Mouse (Mus musculus) lung, embryonic 15.5 days (tissue): ENCODE measurements around the gene Sms. TPM values are rescaled to one million over a fixed set of nuclear protein-coding genes. Genes with fewer than 3 reads are reported as not detected.

ENCODE experiments used
- ATAC-seq: fragments of 200-750 bp; cut with Nextera tagmentation; 2 replicates; pipeline ENCODE4 v1.8.0; 2017; ENCODE audit warnings: moderate number of reproducible peaks, borderline replicate concordance; ENCODE audit not compliant: low FRiP score, low TSS enrichment; ENCODE audit errors: extremely low read depth
- H3K27ac ChIP-seq: fragments of 300-500 bp; sonication (generic); 2 replicates; pipeline ENCODE4 v1.5.1; 2015; ENCODE audit warnings: moderate library complexity, mild to moderate bottlenecking, inconsistent platforms
- H3K27me3 ChIP-seq: fragments of 300-500 bp; sonication (generic); 2 replicates; pipeline ENCODE4 v1.6.1; 2015; ENCODE audit warnings: inconsistent platforms
- H3K36me3 ChIP-seq: fragments of 300-500 bp; sonication (generic); 2 replicates; pipeline ENCODE4 v1.6.1; 2015; ENCODE audit warnings: inconsistent platforms
- H3K4me1 ChIP-seq: fragments of 300-500 bp; sonication (generic); 2 replicates; pipeline ENCODE4 v1.6.1; 2015; ENCODE audit warnings: inconsistent platforms
- H3K4me2 ChIP-seq: fragments of 300-500 bp; sonication (generic); 2 replicates; pipeline ENCODE4 v1.6.1; 2015; ENCODE audit warnings: inconsistent platforms, mild to moderate bottlenecking, moderate library complexity
- H3K4me3 ChIP-seq: fragments of 300-500 bp; sonication (generic); 2 replicates; pipeline ENCODE4 v1.5.1; 2015; ENCODE audit warnings: mild to moderate bottlenecking, inconsistent platforms
- H3K9ac ChIP-seq: fragments of 300-500 bp; sonication (generic); 2 replicates; pipeline ENCODE4 v1.6.1; 2015; ENCODE audit warnings: inconsistent platforms
- H3K9me3 ChIP-seq: fragments of 300-500 bp; sonication (generic); 2 replicates; pipeline ENCODE4 v1.6.1; 2016; ENCODE audit warnings: inconsistent platforms
- WGBS: fragments of 180-500 bp; shearing (Covaris S2); methylation state at CpG from one replicate; pipeline ENCODE4 v1.1.7; 2015; 5-methylcytosine and 5-hydroxymethylcytosine counted together
- polyA plus RNA-seq: library from polyadenylated mRNA; unstranded; fragments of >200 nt; fragmentation: Nextera tagmentation; extraction: Ambion mirVana; gene quantifications from 2 replicates; pipeline ENCODE4 v1.2.1, GENCODE M21; 2015

Gene Sms
- polyA plus RNA-seq, 1 experiment from 2014 or later = 64.4 TPM

DNA sequence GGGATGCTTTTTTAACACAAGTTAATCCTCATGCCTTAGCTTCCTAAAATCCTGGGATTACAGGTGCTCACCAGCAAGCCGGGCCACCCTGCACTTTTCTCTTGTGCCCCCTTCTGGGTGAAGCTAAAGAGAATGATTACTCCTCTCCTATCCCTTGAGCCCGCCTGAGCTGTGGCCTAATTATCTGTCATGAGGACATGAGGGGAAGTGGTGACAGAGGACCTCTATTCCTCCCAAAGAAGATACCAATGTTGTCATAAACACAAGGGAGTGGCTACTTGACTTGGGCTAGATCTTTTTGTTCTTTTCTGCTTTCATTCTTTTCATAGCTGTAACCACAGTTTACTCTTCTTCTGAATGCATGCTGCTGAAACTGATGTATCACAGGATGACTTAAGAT, 9.2 kb downstream of the Sms start:
- H3K27ac ChIP-seq = no peak overlapping the region
- H3K36me3 ChIP-seq = no peaks in the 10 kb centered on the region
- H3K27me3 ChIP-seq = no peaks in the 10 kb centered on the region
- no peaks in the 10 kb centered on the region for H3K4me1 ChIP-seq
- H3K9ac ChIP-seq = no peak overlapping the region
- WGBS = 76% methylated on average over 2 of the region's 2 CpGs
- no peak overlapping the region for H3K4me3 ChIP-seq
- no peaks in the 10 kb centered on the region for H3K9me3 ChIP-seq
- H3K4me2 ChIP-seq = no peak overlapping the region
- ATAC-seq = no peak

DNA sequence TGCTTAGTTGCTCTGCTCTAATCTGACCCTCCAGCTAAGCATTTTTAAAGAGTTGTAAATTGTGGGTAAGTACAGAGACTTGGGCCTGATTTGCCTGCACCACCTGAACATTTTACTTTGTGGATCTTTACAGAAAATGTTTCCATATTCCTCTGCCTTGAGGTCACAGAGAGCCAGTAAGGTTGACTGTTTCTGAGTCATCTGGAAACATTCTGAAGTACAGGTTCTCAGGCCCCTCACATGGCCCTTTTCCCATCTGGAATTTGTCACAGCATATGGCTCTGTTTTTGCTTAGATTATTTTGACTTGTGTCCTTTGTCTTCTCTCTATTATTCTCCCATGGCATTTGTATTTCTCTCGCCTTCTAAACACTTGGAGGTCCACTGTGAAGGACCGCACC, 10.2 kb downstream of the Sms start:
- no peaks in the 10 kb centered on the region for H3K9me3 ChIP-seq
- H3K4me3 ChIP-seq = no peak overlapping the region
- no peak overlapping the region for H3K27ac ChIP-seq
- H3K36me3 ChIP-seq = no peaks in the 10 kb centered on the region
- no peaks in the 10 kb centered on the region for H3K27me3 ChIP-seq
- no peak for ATAC-seq
- no peaks in the 10 kb centered on the region for H3K4me1 ChIP-seq
- WGBS = 70% methylated on average over 2 of the region's 2 CpGs
- H3K4me2 ChIP-seq = no peak overlapping the region
- H3K9ac ChIP-seq = no peak overlapping the region

DNA sequence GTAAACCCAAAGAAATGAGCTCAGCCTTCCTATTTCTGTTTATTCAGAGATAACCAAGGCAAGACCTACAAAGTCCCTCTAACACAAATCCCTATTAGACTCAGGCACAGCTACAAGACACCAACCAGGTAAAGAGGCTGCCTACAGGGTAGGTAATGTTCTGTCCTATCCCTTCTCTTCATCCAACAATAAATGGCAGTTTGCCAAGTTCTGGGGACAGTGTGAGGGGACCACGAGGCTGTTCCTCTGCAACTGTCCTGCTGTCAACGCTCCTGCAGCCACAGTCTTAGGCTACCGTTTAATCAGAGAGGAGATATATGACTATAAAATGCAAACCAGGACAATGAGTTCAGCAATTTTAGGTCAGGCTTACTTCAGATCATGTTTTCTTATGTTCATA, 14.8 kb downstream of the Sms start:
- H3K4me3 ChIP-seq = no peak overlapping the region
- no peak overlapping the region for H3K27ac ChIP-seq
- H3K4me2 ChIP-seq = no peak overlapping the region
- no peak overlapping the region for H3K9ac ChIP-seq
- no peaks in the 10 kb centered on the region for H3K9me3 ChIP-seq
- no peak for ATAC-seq
- 40% methylated on average over 3 of the region's 3 CpGs for WGBS
- H3K27me3 ChIP-seq = no peaks in the 10 kb centered on the region
- no peaks in the 10 kb centered on the region for H3K36me3 ChIP-seq
- no peaks in the 10 kb centered on the region for H3K4me1 ChIP-seq

DNA sequence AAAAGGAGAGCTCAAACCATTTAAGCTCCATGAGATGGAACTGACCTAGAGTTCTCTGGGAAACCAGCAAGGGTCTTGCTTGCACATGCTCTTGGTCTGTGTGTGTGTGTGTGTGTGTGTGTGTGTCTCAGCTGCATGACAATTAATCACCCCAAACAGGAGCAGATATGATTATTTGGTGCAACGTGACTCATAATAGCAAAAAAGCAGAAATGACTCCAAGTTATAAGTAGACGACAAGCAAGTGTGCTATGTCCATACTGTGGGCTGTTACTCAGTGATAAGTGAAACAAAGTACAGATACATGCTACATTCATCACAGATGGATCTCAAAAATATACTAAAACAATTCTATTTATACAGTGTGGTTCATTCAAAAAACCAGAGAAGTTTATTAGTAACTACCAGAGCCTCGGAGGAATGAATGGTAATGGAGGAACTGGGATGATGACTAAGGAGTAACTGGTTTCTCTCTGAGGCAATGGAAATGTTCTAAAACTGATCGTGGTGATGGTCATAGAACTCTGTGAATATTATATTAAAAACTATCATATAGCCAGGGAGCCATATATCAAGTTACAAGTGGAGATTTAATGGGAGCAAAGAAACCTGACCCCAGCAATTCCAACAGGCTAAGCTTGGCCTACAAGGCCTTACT, 15.8 kb downstream of the Sms start:
- Histone ChIP-seq H3K27me3 (no peaks in the 10 kb centered on the region), H3K36me3 (no peaks in the 10 kb centered on the region), H3K4me2 (no peak overlapping the region), H3K9me3 (no peaks in the 10 kb centered on the region), H3K9ac (no peak overlapping the region), H3K4me1 (no peaks in the 10 kb centered on the region), H3K4me3 (no peak overlapping the region), H3K27ac (no peak overlapping the region)
- 70% methylated on average over 4 of the region's 4 CpGs for WGBS
- no peak for ATAC-seq

DNA sequence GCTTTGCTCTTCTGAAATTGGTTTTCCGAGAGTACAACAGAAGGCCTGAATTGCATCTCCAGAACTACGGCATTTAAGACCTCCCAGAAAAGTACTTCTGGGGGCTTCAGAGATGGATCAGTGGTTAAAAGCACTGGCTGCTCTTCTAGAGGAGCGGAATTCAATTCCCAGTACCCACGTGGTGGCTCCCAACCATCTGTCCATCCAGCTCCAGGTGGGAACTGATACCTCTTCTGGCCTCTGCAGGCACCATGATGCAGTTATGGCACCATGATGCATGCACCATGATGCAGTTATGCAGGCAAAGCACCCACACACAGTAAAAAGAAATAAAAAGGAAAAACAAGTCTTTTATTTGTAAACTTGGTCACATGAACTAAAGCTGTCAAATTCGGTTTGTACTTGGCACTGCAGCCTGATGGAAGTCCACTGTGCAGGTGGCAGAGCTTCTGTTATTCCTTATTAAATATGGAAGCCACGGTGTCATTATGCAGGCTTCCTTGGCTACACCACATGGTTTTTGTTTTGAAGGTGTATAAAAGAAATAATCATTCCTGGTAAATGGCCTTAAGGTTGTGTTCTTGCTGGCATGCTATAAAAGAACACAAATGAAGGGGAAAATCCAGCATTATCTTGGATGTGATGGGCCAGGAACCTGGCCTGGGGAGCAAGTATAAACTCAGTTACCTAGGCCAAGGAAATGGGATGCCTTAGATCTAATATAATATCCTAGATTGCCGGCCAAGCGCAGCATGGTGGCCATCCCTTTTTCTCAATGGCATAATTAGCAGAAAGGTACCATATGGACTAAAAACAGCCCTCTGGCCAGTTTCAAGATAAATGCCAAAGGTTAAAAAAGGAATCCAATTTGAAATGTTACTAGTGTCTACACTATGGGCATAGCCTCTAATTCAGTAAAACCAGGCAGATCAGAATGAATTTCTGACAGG, 20.1 kb downstream of the Sms start:
- H3K27me3 ChIP-seq = no peaks in the 10 kb centered on the region
- H3K4me1 ChIP-seq = no peaks in the 10 kb centered on the region
- H3K9ac ChIP-seq = no peak overlapping the region
- 85% methylated on average over 8 of the region's 8 CpGs for WGBS
- no peak overlapping the region for H3K4me3 ChIP-seq
- no peaks in the 10 kb centered on the region for H3K36me3 ChIP-seq
- no peak overlapping the region for H3K4me2 ChIP-seq
- ATAC-seq = no peak
- no peak overlapping the region for H3K27ac ChIP-seq
- no peaks in the 10 kb centered on the region for H3K9me3 ChIP-seq

GRCm38 (mm10) chrX:157468795-157469194, 23.3 kb downstream of the Sms start:
- Histone ChIP-seq H3K27me3 (no peaks in the 10 kb centered on the region), H3K9ac (no peak overlapping the region), H3K27ac (no peak overlapping the region), H3K9me3 (no peaks in the 10 kb centered on the region), H3K4me3 (no peak overlapping the region), H3K4me2 (no peak overlapping the region), H3K36me3 (no peaks in the 10 kb centered on the region; the same call in 1 of the 2 replicates), H3K4me1 (no peaks in the 10 kb centered on the region)
- WGBS = 76% methylated on average over 3 of the region's 3 CpGs
- ATAC-seq = no peak

DNA sequence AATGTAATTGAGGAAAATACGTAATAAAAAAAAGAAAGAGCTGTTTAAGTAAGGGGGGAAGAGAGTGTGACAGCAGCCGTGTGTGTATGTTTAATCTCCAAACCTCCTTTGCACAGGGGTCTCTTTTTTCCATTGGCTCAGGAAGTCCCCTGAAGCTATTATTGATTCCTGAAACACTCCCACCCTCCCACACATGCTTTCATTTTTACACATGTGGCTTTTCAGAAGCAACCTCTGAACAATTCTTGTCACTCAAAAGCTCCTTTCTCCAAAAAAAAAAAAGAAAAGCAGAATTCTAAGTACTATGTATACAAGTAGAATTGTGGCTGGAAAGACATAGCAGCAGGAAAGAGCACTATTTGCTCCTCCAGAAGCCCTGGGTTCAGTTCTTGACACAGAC, 24.0 kb downstream of the Sms start:
- H3K9ac ChIP-seq = no peak overlapping the region

GRCm38 (mm10) chrX:157465949-157466348, 26.1 kb downstream of the Sms start:
- no peaks in the 10 kb centered on the region for H3K4me1 ChIP-seq
- no peak overlapping the region for H3K9ac ChIP-seq
- H3K4me2 ChIP-seq = no peak overlapping the region
- WGBS = 78% methylated on average over 1 of the region's 1 CpGs
- H3K27me3 ChIP-seq = no peaks in the 10 kb centered on the region
- H3K27ac ChIP-seq = no peak overlapping the region
- no peak overlapping the region for H3K4me3 ChIP-seq
- ATAC-seq = no peak
- no peaks in the 10 kb centered on the region for H3K9me3 ChIP-seq
- no peaks in the 10 kb centered on the region; the same call in 1 of the 2 replicates for H3K36me3 ChIP-seq

More for the DNA sequence above, 24.0 kb downstream of the Sms start:
- Histone ChIP-seq H3K36me3 (no peaks in the 10 kb centered on the region; the same call in 1 of the 2 replicates), H3K4me3 (no peak overlapping the region), H3K9me3 (no peaks in the 10 kb centered on the region), H3K27ac (no peak overlapping the region), H3K4me1 (no peaks in the 10 kb centered on the region), H3K4me2 (no peak overlapping the region), H3K27me3 (no peaks in the 10 kb centered on the region)
- no peak for ATAC-seq
- 85% methylated on average over 2 of the region's 2 CpGs for WGBS

DNA sequence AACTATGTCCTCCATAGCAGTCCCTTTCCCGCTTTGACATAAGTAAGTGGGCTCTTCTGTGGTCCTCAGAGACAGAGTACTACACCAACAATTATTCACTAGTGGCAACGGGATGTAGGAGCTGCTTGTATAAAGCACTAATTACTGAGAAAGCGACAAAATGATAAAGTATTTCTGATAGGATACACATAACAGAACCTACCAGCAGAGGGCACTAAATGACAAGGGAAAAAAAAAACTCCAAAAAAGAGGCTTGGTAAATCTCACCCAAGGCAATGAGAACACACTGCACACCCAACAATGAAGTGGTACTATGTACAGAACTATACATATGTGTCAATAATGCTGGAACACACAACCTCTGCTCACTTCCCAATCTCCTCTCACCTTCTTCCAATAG, 29.4 kb downstream of the Sms start:
- Histone ChIP-seq H3K27ac (no peak overlapping the region), H3K27me3 (no peaks in the 10 kb centered on the region), H3K4me2 (no peak overlapping the region), H3K9ac (no peak overlapping the region), H3K4me3 (no peak overlapping the region), H3K4me1 (no peaks in the 10 kb centered on the region), H3K9me3 (no peaks in the 10 kb centered on the region), H3K36me3 (no peaks in the 10 kb centered on the region; the same call in 1 of the 2 replicates)
- no peak for ATAC-seq
- 69% methylated on average over 3 of the region's 3 CpGs for WGBS

GRCm38 (mm10) chrX:157454430-157454829, 37.7 kb downstream of the Sms start:
- no peaks in the 10 kb centered on the region for H3K4me1 ChIP-seq
- no peak overlapping the region for H3K9ac ChIP-seq
- no peak overlapping the region for H3K27ac ChIP-seq
- no peak overlapping the region for H3K4me2 ChIP-seq
- H3K27me3 ChIP-seq = no peaks in the 10 kb centered on the region
- ATAC-seq = no peak
- H3K4me3 ChIP-seq = no peak overlapping the region
- H3K9me3 ChIP-seq = no peaks in the 10 kb centered on the region
- 46% methylated on average over 1 of the region's 1 CpGs for WGBS
- no peaks in the 10 kb centered on the region for H3K36me3 ChIP-seq

- H3K9ac ChIP-seq = no peak overlapping the region
- no peaks in the 10 kb centered on the region for H3K4me1 ChIP-seq
- H3K4me3 ChIP-seq = no peak overlapping the region
- no peaks in the 10 kb centered on the region for H3K36me3 ChIP-seq
- WGBS = 69% methylated on average over 1 of the region's 1 CpGs
- no peak overlapping the region for H3K27ac ChIP-seq
- no peak for ATAC-seq
- H3K4me2 ChIP-seq = no peak overlapping the region
- H3K27me3 ChIP-seq = no peaks in the 10 kb centered on the region
- H3K9me3 ChIP-seq = no peaks in the 10 kb centered on the region
Observed at GRCm38 (mm10) chrX:157449000-157449399, 43.1 kb downstream of the Sms start.

DNA sequence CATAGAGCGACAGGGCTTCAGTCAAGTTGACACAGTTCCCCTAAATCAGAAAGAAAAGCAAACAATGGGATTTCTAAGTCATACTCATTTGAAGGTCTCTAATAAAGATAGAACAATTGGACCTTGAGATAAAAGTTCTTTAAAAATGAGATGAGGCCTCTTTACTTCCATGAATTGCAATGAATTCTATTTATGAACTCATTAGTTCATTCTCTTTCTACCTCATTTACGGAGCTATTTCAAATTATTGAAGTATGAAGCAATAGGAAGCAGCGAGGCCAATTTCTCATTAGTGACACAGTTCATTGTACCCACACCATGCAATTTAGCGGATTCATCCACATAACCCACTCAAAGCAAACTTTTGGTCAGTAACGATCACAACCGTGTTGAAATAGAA, 44.7 kb downstream of the Sms start:
- Histone ChIP-seq H3K27me3 (no peaks in the 10 kb centered on the region), H3K4me2 (no peak overlapping the region), H3K4me3 (no peak overlapping the region), H3K9ac (no peak overlapping the region), H3K27ac (no peak overlapping the region), H3K36me3 (no peaks in the 10 kb centered on the region), H3K9me3 (no peaks in the 10 kb centered on the region), H3K4me1 (no peaks in the 10 kb centered on the region)
- WGBS = 80% methylated on average over 6 of the region's 6 CpGs
- no peak for ATAC-seq
